ENCODE assay signal across 11 mouse cellular contexts in the genomic region with DNA sequence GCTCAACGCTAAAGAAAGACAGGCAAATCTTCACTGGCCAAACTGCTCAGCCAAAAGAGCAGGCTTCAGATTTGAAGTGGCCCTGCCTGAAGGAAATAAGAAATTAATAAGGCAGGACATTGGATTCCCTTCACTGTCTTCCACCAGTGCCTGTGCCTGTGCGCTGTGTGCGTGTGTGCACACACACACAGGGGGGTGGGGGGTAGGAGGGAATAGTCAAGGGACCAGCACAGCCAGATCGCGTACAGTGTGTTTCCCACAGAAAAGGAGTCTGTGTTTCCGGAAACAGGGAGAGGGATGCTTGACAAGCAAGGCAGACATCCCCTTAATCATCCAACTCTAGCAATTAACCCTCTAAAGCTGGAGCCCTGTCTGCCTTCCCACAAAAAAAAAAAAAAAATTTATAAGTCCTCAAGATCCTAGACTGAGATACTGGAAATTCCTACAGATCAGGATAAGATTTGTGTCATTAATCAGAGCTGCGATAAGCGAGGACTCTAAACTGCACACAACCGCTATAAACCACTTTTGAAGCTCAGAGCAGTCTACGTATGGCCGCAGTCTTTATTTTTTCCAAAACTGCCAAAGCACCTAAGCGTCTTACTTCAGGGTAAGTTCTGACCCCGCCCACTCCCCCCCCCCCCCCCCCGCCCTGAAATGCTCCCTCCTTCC. TPM values are rescaled to one million over a fixed set of nuclear protein-coding genes. Genes with fewer than 3 reads are reported as not detected.
DNase-seq lines count a peak whose midpoint lies in the region; ATAC-seq and TF ChIP-seq lines count a peak whose summit lies in the region.
"Had no signal": no experiment of that assay in that cellular context is flagged by ENCODE, and none has a peak within 500 bp of the region (broad histone marks: within the 10 kb centered on the region; RNA-seq: fewer than 3 reads in every experiment).

No protein-coding gene starts in this region.

- peak overlapping the region; percentile 20 for H3K4me3 ChIP-seq in kidney, embryonic 14.5 days (ENCODE audit: low read length)
- H3K4me3 ChIP-seq in kidney, adult 2 months (ENCODE audit: insufficient read depth, low read depth, low read length): no peak overlapping the region
- peak overlapping the region; percentile 35 for H3K4me3 ChIP-seq in embryonic facial prominence, embryonic 15.5 days (replicated peaks)
- H3K4me3 ChIP-seq in hindbrain, postnatal 0 days (ENCODE audit: low read length): peak overlapping the region; percentile 32
- H3K4me3 ChIP-seq in midbrain, postnatal 0 days (ENCODE audit: low read depth, low read length): peak overlapping the region; percentile 24
- H3K4me3 ChIP-seq: heart, adult 2 months had no signal

- no peak overlapping the region for H3K9ac ChIP-seq in kidney, embryonic 14.5 days (ENCODE audit: low read depth, low read length)
- no peak overlapping the region for H3K9ac ChIP-seq in embryonic facial prominence, embryonic 15.5 days
- no peak overlapping the region for H3K9ac ChIP-seq in hindbrain, postnatal 0 days (replicated peaks; ENCODE audit: low read length)
- no peak overlapping the region for H3K9ac ChIP-seq in midbrain, postnatal 0 days (replicated peaks; ENCODE audit: low read length, poor library complexity, severe bottlenecking)

- WGBS in kidney, embryonic 14.5 days: 22% methylated on average over 13 of the region's 14 CpGs
- 20% methylated on average over 14 of the region's 14 CpGs for WGBS in kidney, adult 2 months
- WGBS in embryonic facial prominence, embryonic 15.5 days: 17% methylated on average over 14 of the region's 14 CpGs
- 32% methylated on average over 13 of the region's 14 CpGs for WGBS in hindbrain, postnatal 0 days
- WGBS in midbrain, postnatal 0 days: 35% methylated on average over 12 of the region's 14 CpGs

- H3K4me2 ChIP-seq in kidney, embryonic 14.5 days (replicated peaks; ENCODE audit: low read depth, low read length): peak overlapping the region; percentile 57
- H3K4me2 ChIP-seq in embryonic facial prominence, embryonic 15.5 days (replicated peaks): peak overlapping the region; percentile 66
- H3K4me2 ChIP-seq in hindbrain, postnatal 0 days (ENCODE audit: low read depth, low read length): peak overlapping the region; percentile 65
- peak overlapping the region; percentile 51 for H3K4me2 ChIP-seq in midbrain, postnatal 0 days (ENCODE audit: low read depth, low read length, poor library complexity, severe bottlenecking)

- no peak for TF ChIP-seq CTCF in kidney, adult 2 months (conservative IDR thresholded peaks at IDR 0.05; ENCODE audit: insufficient read depth, insufficient read length, low read depth, low read length)
- no peak for TF ChIP-seq CTCF in hindbrain, postnatal 0 days (IDR thresholded peaks at IDR 0.05; ENCODE audit: low read depth)
- TF ChIP-seq CTCF in midbrain, postnatal 0 days (IDR thresholded peaks at IDR 0.05): no peak

- no peaks in the 10 kb centered on the region for H3K9me3 ChIP-seq in kidney, embryonic 14.5 days (ENCODE audit: control insufficient read depth, low read length)
- no peaks in the 10 kb centered on the region for H3K9me3 ChIP-seq in embryonic facial prominence, embryonic 15.5 days (replicated peaks)
- no peaks in the 10 kb centered on the region for H3K9me3 ChIP-seq in hindbrain, postnatal 0 days (ENCODE audit: low read length)
- no peaks in the 10 kb centered on the region for H3K9me3 ChIP-seq in midbrain, postnatal 0 days (ENCODE audit: low read length)

- no peak for TF ChIP-seq POLR2A in kidney, adult 2 months (IDR thresholded peaks at IDR 0.05; ENCODE audit: low read depth, low read length)

- H3K36me3 ChIP-seq in kidney, embryonic 14.5 days (ENCODE audit: control insufficient read depth, insufficient read depth, low read length): no peaks in the 10 kb centered on the region
- no peaks in the 10 kb centered on the region for H3K36me3 ChIP-seq in kidney, adult 2 months (ENCODE audit: control insufficient read depth, insufficient read depth, low read length)
- H3K36me3 ChIP-seq in embryonic facial prominence, embryonic 15.5 days: no peaks in the 10 kb centered on the region
- no peaks in the 10 kb centered on the region for H3K36me3 ChIP-seq in hindbrain, postnatal 0 days (ENCODE audit: insufficient read depth, low read length)
- H3K36me3 ChIP-seq in midbrain, postnatal 0 days (ENCODE audit: insufficient read depth, low read length): no peaks in the 10 kb centered on the region

- peak; percentile 70 for ATAC-seq in kidney, embryonic 14.5 days (ENCODE audit: low FRiP score, low TSS enrichment)
- ATAC-seq in embryonic facial prominence, embryonic 15.5 days (ENCODE audit: insufficient number of reproducible peaks, low FRiP score, low TSS enrichment, low read depth): 0 out of 2 replicates have a peak, but pooled peaks have one; percentile 30
- peak; percentile 64 for ATAC-seq in hindbrain, postnatal 0 days
- ATAC-seq in midbrain, postnatal 0 days (ENCODE audit: low FRiP score): peak; percentile 24; the same call in 1 of the 2 replicates

- H3K4me1 ChIP-seq in kidney, embryonic 14.5 days (ENCODE audit: control insufficient read depth, insufficient read depth, low read length): no peaks in the 10 kb centered on the region
- peaks cover 4% of the 10 kb centered on the region for H3K4me1 ChIP-seq in kidney, adult 2 months (ENCODE audit: control insufficient read depth, insufficient read depth, low read length)
- H3K4me1 ChIP-seq in embryonic facial prominence, embryonic 15.5 days: peaks cover 10% of the 10 kb centered on the region; the same call in 1 of the 2 replicates
- H3K4me1 ChIP-seq in hindbrain, postnatal 0 days (ENCODE audit: insufficient read depth, low read length): peaks cover 5% of the 10 kb centered on the region; the same call in 1 of the 2 replicates
- H3K4me1 ChIP-seq in midbrain, postnatal 0 days (ENCODE audit: insufficient read depth, low read length): no peaks in the 10 kb centered on the region

- H3K27me3 ChIP-seq in kidney, embryonic 14.5 days (ENCODE audit: control insufficient read depth, insufficient read depth, low read length): no peaks in the 10 kb centered on the region
- no peaks in the 10 kb centered on the region for H3K27me3 ChIP-seq in kidney, adult 2 months (replicated peaks; ENCODE audit: control insufficient read depth, insufficient read depth, low read length)
- H3K27me3 ChIP-seq in embryonic facial prominence, embryonic 15.5 days: no peaks in the 10 kb centered on the region
- no peaks in the 10 kb centered on the region for H3K27me3 ChIP-seq in hindbrain, postnatal 0 days (ENCODE audit: insufficient read depth, low read length)
- no peaks in the 10 kb centered on the region for H3K27me3 ChIP-seq in midbrain, postnatal 0 days (ENCODE audit: insufficient read depth, low read length)
- H3K27me3 ChIP-seq: CH12.LX had no signal

- H3K27ac ChIP-seq in kidney, embryonic 14.5 days (ENCODE audit: low read depth, low read length): no peak overlapping the region
- H3K27ac ChIP-seq in kidney, adult 2 months (ENCODE audit: insufficient read depth, low read depth, low read length): no peak overlapping the region
- H3K27ac ChIP-seq in embryonic facial prominence, embryonic 15.5 days (replicated peaks): no peak overlapping the region
- H3K27ac ChIP-seq in hindbrain, postnatal 0 days: no peak overlapping the region
- no peak overlapping the region for H3K27ac ChIP-seq in midbrain, postnatal 0 days (ENCODE audit: low read depth, low read length)
- H3K27ac ChIP-seq: heart, adult 2 months had no signal

- no peak for DNase-seq in kidney, adult 2 months
- no peak for DNase-seq in hindbrain, postnatal 0 days (ENCODE audit: low spot score)
- DNase-seq in midbrain, postnatal 0 days (ENCODE audit: low spot score): no peak
- no peak for DNase-seq in T-cell, adult 2 months (ENCODE audit: low spot score)
- no peak for DNase-seq in adrenal gland, postnatal 36 days
- no peak for DNase-seq in adrenal gland, postnatal 4 days (ENCODE audit: low spot score in 2 of 2)

RNA-seq across cellular contexts. Expression of a gene that starts 15.0 kb away (rescaled TPM):
- polyA plus RNA-seq in kidney, embryonic 14.5 days (2014; fragmentation: Nextera tagmentation; extraction: Ambion mirVana): not detected in 2 replicates
- 0.38 TPM in 1 of 2 replicates, not detected in the other for polyA plus RNA-seq in kidney, adult 2 months (2012; rRNA removed)
- not detected in 2 replicates for polyA plus RNA-seq in embryonic facial prominence, embryonic 15.5 days (2015; fragmentation: Nextera tagmentation; extraction: Ambion mirVana)
- not detected in 2 replicates for total RNA-seq in hindbrain, postnatal 0 days (2014; rRNA removed)
- polyA plus RNA-seq in hindbrain, postnatal 0 days (2015; fragmentation: Nextera tagmentation; extraction: Ambion mirVana): not detected in 2 replicates
- total RNA-seq in midbrain, postnatal 0 days (2014; rRNA removed): not detected in 2 replicates
- not detected in 2 replicates for polyA plus RNA-seq in midbrain, postnatal 0 days (2015; fragmentation: Nextera tagmentation; extraction: Ambion mirVana)
- not detected for total RNA-seq in adrenal gland, postnatal 36 days (2021)
- total RNA-seq in adrenal gland, postnatal 4 days (2021): not detected
- total RNA-seq: CH12.LX; common myeloid progenitor, adult 5-6 weeks; heart, adult 2 months had no signal
- polyA plus RNA-seq: heart, adult 2 months had no signal
